Mouse (Mus musculus): ENCODE results near the gene 9330182L06Rik.

9330182L06Rik gene

DNA sequence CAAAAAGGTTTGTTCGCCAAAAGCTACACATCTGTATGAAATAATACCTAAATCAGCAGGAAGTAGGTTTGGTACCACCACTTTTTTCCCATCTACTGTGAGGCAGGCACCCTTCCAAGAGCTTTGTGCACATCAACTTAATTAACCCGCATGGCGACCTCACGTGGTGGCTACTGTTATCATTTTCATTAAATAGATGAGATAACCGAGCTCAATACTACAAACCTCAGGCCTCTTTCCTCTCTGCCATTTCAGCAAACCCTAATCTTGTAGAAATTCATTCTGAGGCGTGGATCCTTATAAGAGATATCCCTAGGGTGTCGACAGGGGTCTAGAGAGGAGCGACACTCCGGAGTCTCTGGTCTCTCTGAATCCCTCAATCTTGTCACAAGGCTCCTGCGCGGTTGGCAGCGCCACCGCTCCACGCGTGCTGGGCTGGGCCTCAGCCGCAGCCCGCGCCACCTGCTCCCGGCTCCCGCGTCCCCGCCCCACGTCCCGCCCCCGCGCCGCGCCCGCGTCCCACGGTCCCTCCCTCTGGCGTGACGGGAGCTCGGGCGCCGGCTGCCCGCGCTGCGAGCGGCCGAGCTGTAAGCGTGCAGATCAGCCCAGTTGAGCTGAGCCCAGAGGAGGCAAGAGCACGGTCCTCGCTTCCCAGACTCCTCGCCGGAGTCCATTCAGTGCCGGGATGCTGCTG lies at the start of gene 9330182L06Rik:
TSS of gene 9330182L06Rik (plus strand) at position 533 of the 694 bp plus-strand sequence.
- peak; percentile 45 for DNase-seq

DNA sequence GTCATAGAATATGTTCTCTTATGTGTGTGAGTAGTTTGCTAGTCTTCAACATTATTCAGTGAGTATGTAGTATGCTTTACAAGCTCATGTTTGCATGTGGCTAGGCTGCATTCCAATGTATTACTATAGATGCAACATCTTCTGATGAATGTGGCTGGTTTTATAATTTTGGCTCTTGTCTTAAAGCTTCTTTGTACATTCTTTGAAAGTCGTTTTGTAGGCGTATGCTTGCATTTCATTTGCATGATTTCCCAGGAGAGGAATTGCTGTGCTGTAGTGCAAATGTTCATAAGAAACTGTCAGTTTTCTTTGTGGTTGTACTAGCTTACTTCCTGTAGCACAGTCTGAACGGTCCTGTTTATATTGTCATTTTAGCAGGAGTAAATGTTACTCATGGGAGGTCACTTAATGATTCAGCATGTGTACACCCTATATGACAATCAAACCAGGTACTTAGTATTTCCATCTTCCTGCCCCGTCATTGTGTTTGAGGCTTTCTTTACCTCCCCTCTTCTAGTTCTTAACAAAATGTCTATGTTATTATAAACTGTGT lies 38.4 kb upstream of the 9330182L06Rik start:
- no peak for DNase-seq

DNA sequence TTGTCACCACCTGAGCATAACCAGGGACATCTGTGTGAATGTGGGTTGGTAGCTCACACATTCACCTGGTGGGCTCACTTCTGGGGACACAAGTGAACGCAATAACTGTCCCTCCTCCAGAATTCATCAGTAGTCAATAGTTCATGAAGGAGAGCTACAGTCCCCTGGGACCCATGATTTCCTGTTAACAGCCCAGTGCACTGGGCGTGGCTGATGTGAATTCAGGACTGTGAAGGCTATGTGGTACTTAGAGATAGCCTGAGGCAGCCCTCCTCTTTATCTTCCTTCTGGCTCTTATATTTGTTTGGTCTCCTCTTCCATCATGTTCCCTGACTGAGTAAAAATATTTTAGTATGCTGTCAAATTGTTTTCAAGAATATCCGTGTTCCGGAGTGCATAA lies 1.6 kb upstream of the 9330182L06Rik start:
- peak; percentile 35 for DNase-seq

DNA sequence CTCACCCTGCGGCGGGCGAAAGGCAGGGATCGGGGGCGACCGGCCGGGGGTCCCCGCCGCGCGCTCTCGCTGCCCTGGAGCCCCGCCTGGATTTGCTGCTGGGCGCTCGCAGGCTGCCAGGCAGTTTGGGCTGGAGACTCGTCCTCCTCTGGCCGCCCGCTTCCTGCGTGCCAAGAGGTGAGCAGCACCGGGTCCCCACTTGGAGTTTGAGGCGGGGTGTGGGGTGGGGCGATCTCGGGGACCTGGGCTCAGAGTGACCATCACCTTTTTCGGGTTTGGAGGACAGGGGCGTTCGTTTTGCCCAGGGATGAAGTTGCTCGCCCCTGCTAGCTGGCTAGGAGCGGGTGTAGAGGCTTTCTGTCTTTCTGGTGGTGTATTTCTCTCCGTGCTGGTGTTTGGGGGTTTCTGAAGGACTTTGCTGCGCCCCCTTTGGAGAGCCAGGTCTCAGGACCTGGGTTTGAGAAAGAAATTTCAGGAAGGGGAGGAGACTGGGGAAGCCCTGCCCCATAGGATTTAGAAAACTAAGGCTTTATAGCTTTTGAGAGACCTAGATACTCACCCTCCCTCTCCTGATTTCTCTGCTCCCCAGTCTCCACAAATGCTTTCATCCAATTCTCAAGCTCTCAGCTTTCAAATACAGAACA lies 484 bp downstream of the 9330182L06Rik start:
- DNase-seq, result no peak

DNA sequence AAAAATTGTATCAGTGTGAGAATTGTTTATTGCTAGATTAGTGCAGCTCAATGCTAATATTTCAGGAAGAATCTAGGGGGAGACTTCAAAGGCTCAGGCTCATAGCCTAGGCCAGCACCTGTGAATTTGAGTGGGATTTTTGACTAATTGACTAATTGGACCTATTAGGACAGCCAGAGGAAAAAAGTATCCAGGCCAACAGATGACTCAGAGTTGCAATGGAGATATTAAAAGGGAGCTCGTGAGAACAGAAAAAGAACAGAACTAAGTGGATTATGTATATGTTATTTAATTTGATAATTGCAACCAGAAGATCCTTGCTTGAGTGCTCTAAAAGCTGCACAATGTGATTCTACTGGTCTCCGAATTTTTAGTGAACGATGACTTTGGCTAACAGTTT lies 3.7 kb downstream of the 9330182L06Rik start:
- no peak for DNase-seq

DNA sequence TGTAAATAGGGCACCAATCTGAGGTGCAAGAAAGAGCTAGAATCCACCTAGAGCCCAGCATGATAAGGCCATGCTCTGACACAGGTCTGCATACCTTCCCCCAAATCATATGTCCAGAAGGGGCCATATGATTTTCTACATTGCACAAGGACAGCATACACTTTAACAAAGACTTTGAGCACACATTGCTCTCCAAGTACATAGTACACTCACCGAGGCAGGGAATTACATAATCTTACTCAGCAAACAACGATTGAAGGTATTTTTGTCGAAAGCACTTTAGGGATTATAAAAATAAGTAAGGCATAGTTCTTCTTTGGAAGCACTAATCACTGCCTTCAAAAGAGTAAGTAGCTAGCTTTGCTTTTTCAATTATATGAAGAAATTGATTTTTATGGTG lies 7.1 kb downstream of the 9330182L06Rik start:
- no peak for DNase-seq

DNA sequence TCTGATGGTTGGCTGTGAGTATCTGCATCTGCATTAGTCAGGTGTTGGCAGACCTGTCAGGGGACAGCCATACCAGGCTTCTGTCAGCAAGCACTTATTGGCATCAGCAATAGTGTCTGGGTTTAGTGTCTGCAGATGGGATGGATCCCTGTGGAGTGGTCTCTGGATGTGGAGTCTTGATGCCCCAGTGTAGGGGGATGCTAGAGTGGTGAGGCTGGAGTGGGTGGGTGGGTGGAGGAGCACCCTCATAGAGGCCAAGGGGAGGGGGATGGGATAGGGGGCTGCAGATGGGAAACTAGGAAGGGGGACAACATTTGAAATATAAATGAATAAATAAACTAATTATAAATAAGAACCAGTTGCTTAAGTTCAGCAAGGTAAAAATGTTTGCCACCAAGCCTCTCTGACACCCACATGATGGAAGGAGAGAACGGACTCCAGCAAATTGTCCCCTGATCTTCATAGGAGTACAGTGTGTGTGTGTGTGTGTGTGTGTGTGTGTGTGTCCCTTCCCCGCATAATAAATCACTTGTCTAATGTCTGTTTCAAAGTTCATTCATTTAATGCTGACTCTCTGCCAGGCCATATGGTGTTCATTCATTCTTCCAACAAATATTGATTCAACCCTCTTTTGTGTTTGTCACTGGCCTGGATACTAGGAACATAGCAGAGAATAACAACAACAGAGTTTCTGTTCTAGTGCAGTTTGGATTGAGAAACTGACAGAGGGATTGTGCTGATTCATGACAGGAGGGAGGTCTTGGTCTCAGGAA lies 30.0 kb downstream of the 9330182L06Rik start:
- no peak for DNase-seq

DNA sequence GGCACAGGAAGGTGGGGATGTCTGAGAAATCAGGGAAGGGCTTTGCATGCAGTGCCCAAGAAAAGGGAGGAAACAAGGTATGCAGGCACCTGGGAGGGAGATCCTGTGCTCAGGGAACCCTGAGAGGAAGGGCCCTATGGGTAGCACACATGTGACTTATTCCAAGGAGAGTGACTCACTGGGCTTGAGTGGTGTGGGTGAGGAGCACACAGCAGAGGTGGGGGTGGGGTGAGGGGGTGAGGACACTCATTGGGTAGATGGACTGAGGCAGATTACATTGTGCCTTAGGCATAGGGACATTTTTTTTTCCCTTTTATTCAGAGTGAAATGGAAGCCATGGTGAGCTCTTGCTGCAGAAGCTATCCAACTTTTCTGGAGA lies 30.6 kb downstream of the 9330182L06Rik start:
- DNase-seq, result no peak

DNA sequence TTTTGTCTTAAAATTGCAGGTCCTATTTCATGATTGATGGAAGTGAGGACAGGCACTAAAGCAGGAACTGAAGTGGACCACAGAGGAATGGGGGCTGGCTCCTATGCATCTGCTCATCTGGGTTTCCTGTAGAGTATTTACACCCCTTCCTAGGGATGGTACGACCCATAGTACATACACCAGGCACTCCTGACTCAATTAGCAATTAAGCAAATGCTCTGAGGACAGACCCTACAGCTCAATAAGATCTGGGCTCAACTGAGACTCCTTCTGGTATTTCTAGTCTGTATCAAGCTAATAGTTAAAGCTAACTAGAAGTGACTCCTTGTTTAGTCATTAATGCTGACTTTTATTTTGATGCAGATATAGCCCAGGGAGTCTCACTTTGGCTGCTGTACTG lies 60.9 kb downstream of the 9330182L06Rik start:
- no peak for DNase-seq

DNA sequence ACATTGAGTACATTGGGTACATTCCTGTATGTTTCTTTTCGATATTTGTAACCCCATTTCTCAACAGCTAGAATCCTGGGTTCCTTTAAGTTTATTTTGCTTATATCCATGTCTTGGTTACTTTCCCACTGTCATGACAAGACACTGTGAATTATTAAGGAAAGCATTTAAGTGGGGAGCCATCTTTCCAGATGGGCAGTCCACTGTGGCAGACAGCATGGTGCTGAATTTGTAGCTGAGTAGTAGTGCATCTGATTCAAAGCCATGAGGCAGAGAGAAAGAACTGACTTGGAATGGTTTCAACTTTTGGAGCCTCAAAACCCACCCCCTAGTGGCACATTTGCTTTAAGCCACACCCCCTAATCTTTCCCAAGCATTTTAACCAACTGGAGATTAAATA lies 61.6 kb downstream of the 9330182L06Rik start:
- DNase-seq, result no peak

DNA sequence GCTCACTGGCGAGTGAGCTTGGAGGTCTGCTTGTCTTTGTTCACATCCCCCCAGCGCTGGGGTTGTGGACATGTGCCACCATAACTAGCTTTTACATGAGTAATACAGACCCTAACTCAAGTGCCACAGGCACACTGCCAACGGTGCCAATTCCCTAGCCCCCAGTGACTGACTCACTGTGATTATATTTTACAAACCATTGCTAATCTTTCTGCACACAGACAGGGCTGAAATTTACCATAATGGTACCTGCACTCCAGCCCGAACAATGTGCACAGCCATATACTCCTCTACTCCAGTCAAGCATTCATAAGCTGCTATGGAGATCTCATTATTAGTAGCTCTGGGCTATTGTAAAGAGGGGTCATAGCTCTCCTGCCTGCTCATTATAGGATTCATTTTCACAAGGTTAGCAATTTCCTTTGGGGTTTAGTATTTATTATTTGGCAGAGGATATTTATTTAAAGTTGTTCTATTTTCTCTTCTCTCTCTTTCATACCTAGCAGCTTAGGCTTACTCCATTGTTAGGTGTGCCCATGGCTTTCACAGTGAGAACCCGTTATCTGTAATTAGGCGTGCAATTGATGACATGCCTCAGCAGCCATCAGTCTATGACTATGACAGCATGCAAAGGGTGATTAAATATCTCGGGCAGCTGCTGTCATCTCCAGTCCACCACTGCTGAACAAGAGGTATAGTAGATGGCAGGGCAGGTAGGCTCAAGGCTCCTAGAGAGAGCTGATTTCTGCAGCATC lies 73.0 kb downstream of the 9330182L06Rik start:
- DNase-seq, result no peak

DNA sequence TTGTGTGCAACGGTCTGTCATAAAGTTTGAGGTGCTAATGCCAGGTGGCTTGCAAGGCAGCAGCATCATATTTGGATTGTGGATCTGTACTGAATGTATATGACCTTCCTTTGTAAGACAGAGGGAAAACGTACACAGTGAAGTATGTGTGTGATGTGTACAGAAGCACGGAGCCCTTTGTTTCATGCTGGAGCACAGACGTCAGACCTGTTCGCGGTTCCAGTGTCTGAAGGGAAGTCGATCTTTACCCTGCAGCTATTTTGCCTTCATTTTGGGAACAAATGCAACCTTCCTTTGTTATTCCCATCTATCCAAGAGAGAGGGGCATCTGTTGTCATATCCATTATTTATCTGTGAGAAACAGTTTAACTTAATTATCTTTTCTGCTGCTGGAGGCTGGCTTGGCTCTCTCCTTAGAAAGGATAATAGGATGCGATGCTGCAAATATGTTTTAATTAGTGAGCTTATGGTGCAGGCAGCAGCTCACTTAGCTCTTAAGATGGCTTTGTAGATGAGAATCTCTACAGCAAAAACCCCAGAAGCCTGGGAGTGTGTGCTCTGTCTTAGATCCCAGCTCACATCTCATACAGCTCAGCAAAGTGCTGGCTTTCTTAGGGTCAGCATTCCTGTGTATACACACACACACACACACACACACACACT lies 73.7 kb downstream of the 9330182L06Rik start:
- DNase-seq, result no peak

DNA sequence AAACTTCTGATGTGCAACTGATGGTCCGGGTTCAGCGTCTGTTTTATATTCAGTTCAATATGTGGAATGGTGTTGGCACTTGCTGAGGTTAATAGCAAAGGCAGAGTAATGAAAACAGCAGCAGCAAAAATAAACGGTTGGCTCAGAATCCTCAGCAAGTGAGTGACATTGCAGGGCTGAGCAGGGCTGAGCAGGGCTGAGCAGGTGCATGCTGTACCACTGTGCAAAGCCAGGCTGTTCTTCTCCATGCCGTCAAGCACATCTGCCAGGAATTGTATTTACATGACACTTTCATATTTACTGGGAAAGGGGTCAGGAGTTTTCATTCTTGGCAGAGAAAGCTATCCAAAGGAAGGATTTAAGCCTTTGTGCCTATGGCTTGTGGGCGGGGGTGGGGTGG lies 78.7 kb downstream of the 9330182L06Rik start:
- no peak for DNase-seq

DNA sequence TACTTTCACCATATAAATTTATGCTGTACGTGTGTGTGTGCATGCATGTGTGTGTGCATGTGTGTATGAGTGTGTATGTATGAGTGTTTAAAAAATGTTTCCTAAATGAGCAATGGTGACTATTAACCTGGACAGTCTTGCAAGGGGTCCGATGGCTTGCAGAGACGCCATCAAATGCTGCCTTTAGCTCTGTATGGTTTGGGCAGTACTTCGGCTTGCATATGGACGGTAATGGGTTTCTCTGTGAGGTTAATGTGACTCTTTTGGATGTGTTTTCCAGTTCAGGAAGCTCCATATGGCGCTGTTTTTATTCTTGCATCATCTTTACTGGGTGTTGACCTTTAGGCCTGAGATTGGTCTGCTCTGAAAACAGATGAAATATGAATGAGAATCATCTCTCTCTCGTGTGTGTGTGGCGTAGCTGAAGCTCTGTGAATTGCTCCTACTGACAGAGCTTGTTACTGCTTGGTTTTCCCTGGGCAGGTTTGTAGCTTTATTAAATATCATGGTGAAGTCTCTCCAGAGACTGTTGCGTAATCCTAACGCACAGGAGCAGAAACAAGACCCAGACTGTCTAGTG lies 79.2 kb downstream of the 9330182L06Rik start:
- no peak for DNase-seq

DNA sequence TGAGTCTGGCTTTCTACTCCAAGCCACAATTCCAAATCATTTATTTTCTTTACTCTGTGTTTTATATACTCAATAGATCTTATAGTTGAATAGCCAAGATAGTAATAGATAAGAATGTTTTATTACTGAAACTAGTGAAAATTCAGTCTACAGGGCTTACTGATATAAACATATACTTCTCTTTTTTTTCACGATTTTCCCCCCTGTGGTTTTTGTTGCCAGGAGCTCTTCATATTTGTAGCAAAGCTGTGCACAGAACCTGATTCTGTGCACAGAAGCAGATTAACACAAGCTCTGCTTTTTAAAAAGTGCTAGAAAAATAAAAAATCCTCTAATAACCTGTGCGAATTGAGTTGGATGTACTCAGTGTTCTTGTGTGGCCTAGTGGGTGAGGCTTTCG lies 79.7 kb downstream of the 9330182L06Rik start:
- no peak for DNase-seq

DNA sequence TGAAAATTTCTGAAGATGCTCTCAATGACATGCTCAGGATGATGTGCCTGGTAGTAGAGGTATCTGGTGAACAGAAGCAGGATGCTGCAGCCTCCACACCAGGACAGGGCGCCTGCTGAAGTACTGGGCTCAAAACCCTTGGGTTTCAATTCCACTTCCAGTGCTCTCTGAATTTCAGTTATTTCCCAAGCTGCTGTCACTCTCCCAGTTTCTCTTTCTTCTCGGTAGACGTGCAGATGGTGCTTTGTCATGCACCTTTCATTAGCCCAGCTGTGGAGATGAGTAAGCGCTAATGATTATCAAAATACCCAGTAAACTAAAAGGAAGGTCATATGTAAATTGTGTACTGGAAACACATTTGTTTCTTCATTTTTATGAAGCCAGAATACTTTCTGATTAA lies 80.6 kb downstream of the 9330182L06Rik start:
- no peak for DNase-seq

DNA sequence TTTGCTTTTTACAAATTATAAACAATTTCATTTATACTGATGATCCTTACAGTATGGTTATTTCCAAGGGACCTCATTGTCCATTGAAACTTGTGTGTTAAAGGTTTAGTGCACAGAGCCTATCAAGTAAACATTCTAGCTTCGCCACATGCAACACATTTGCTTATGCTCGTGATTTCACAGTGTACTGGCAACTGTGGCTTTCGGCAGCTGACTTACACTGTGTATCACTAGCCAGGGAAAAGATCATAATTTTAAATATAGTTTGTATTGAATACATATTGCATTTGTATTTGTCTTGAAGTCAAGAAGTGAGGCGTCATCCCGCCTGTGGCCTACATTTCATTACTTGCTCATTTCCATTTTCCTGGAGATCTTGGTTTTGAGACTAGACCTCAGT lies 86.2 kb downstream of the 9330182L06Rik start:
- no peak for DNase-seq

DNA sequence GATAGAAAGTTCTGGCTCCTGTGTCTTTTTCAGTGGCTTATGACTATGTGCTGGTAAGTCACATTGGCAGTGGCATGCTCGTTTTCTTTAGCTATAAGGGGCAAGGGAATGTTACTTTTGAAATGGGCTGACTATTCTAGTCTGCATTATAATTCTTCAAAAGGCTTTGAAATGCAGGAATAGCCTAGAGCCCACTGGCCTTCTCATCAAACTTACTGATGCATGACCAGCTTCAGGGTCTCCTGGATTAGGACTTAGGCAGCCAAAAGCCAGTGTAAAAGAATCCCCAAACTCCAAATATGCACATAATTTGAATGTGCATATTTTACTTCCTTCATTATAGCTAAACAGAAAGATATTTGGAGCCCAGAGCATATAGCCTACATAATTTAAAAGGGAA lies 86.7 kb downstream of the 9330182L06Rik start:
- no peak for DNase-seq

DNA sequence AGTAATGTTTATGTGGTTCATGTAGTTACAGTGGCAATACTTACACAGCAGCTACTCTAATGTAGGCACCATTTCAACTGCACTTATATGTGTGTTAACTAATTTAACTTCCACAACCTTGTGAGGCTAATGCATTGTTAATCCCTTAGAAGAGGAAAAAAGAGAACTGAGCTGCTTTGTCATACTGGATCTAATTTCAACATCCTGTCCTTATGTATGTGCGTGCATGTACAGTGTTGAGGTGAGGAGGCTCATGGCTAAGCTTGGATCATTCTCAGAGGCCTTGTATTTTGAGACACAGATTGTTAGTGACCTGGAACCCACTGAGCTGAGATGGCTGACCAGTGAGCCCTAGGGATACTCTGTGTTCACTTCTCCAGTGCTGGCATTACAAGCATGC lies 88.3 kb downstream of the 9330182L06Rik start:
- no peak for DNase-seq

DNA sequence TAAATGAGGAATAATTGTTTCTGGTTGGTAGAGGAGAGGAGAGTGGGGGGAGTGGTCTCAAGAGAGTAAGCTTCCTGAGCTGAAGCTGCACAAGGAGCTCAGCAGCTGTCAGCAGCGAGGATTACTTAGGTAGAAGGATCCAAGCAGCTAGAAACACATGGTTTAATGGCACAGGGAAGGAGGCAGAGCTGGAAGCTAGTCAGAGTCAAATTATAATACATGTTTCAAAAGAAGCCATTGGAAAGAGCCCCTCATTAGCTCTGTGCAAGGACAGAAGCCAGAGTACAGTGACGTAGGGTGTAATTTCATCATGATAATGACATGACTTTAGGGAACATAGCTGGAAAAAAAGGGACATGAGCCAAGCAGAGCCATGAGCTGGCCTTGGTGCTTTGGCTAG lies 92.2 kb downstream of the 9330182L06Rik start:
- no peak for DNase-seq

DNA sequence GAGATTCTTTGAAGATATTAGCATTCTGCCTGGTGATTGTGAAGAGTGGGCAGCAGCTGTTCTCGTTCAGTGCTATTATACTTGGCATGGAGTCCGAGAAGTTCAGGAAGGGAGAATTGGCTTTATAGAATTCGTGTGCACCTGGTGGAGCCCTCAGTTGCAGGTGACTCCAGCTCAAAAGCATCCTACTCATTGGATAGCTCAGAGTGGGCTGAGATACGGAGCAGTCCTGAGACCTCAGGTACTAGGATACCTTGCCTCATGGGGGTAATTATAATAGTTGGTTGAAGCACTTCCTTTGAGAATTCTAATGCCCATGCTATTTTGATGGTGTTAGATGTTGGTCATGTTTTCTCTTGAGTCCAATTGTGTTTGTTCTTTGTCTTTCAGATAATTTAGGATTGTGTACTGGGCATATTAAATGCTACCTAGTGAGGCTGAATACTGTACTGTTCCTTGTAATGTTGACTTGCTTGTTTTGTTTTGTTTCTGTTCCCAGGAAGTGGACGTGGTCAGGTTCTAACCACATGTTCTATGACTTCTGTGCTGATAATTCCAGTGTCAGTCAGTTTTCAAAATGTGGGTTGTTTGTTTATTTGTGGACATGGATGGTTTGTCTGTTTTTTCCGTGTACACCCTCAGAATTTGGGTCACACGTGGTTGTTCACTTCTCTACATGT lies 96.2 kb downstream of the 9330182L06Rik start:
- DNase-seq, result no peak
